17 mouse cellular contexts compared by ENCODE assay signal in the genomic region with DNA sequence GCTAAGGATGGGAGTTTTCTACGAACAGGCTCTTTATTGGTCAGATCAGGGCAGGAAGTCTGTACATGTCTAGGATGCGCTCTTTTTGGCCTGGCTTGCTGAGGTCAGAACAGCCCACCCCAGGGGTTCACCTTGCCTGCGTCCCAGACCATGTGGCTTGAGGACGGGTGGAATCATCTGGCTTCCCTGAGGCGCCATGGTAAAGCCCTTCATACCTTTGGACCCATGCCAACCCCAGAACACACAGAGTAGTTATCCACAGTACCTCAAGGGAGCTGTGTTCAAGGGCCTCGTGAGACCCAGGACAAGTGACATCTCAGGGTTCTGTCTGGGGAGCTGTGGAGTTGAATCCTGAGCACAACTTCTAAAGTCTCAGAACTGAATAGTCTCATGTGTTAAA. TPM values are rescaled to one million over a fixed set of nuclear protein-coding genes. Genes with fewer than 3 reads are reported as not detected.
A peak's percentile ranks its signal among the peaks of the same experiment; 100 is the strongest.
DNase-seq lines count a peak whose midpoint lies in the region; TF ChIP-seq lines count a peak whose summit lies in the region.
"Had no signal": no experiment of that assay in that cellular context is flagged by ENCODE, and none has a peak within 500 bp of the region (broad histone marks: within the 10 kb centered on the region; RNA-seq: fewer than 3 reads in every experiment).

No protein-coding gene starts in this region.

- TF ChIP-seq CTCF in layer of hippocampus, adult 2 months (conservative IDR thresholded peaks at IDR 0.05): no peak

- no peak overlapping the region for H3K4me3 ChIP-seq in layer of hippocampus, adult 2 months
- H3K4me3 ChIP-seq: embryonic facial prominence, embryonic 12.5 days; forebrain, embryonic 15.5 days; heart, embryonic 10.5 days; hindbrain, embryonic 13.5 days; intestine, embryonic 15.5 days had no signal

- peak overlapping the region; percentile 87 for H3K27ac ChIP-seq in layer of hippocampus, adult 2 months
- H3K27ac ChIP-seq: embryonic facial prominence, embryonic 12.5 days; forebrain, embryonic 15.5 days; heart, embryonic 10.5 days; hindbrain, embryonic 13.5 days; intestine, embryonic 15.5 days had no signal

- DNase-seq in cerebellum, adult 11 months: peak; percentile 56
- DNase-seq in cerebellum, postnatal 25 days: no peak
- no peak for DNase-seq in layer of hippocampus, adult 2 months (ENCODE audit: low spot score in 2 of 2)
- DNase-seq in layer of hippocampus, postnatal 10 days (ENCODE audit: low spot score in 2 of 2): no peak
- DNase-seq in cerebellum, adult 9-11 months: peak; percentile 80
- no peak for DNase-seq in adrenal gland, postnatal 14 days
- no peak for DNase-seq in spleen, adult 18-20 months

RNA-seq across cellular contexts. Expression of a gene that starts 43.4 kb away (rescaled TPM):
- 1 to 10 TPM; 1.4 to 1.9 TPM for total RNA-seq in layer of hippocampus, adult 2 months (2021)
- total RNA-seq in layer of hippocampus, postnatal 10 days (2021): 1 to 10 TPM; 1.4 to 2.1 TPM
- not detected in 2 replicates for total RNA-seq in adrenal gland, postnatal 14 days (2021)
- total RNA-seq: adrenal gland, postnatal 10 days; gastrocnemius, postnatal 10 days; heart, adult 18-20 months; heart, postnatal 10 days; MEL had no signal

Comparison
In these comparisons a context has a peak if more than half of its experiments do, and no peak if none do; other contexts are left out.
1. DNase-seq: peak in cerebellum, adult 11 months (single experiment) and cerebellum, adult 9-11 months (single experiment); none in cerebellum, postnatal 25 days (0 of 2), layer of hippocampus, adult 2 months (0 of 2), layer of hippocampus, postnatal 10 days (0 of 2), adrenal gland, postnatal 14 days (single experiment) and spleen, adult 18-20 months (0 of 2).